Mouse (Mus musculus): ENCODE data around the gene Zdhhc5. TPM values are rescaled to one million over a fixed set of nuclear protein-coding genes. Genes with fewer than 3 reads are reported as not detected.

The Zdhhc5 gene
- polyA plus RNA-seq, 1 experiment = 234 TPM

GRCm38 (mm10) chr2:84638428-84639220 lies 76.4 kb downstream of the Zdhhc5 start:
- Histone ChIP-seq H3K4me3 (ENCODE audit: control insufficient read depth, low read depth, low read length) (no peak overlapping the region), H3K27me3 (ENCODE audit: control insufficient read depth, insufficient read depth, low read length) (no peaks in the 10 kb centered on the region), H3K27ac (ENCODE audit: control insufficient read depth, insufficient read depth, low read depth, low read length) (no peak overlapping the region), H3K4me1 (ENCODE audit: control insufficient read depth, insufficient read depth, low read length) (peaks cover 2% of the 10 kb centered on the region; the same call in 1 of the 2 replicates), H3K36me3 (ENCODE audit: control insufficient read depth, insufficient read depth, low read length) (no peaks in the 10 kb centered on the region; the same call in 1 of the 2 replicates)
- TF ChIP-seq CTCF (IDR thresholded peaks at IDR 0.05; ENCODE audit: control insufficient read depth, insufficient read depth, insufficient replicate concordance, low read depth, low read length) = no peak
- no peak for TF ChIP-seq POLR2A (IDR thresholded peaks at IDR 0.05; ENCODE audit: control insufficient read depth, low read depth, low read length)

Other genes with a start within 250 kb of the Zdhhc5 start
- gene Tfpi, start 238.4 kb downstream of the Zdhhc5 start, polyA plus RNA-seq (2012; rRNA removed) = 1.2 and 1.5 TPM in 2 replicates
- gene Ctnnd1, start 64.4 kb downstream of the Zdhhc5 start, polyA plus RNA-seq (2012; rRNA removed) = 19.9 and 24.3 TPM in 2 replicates
- gene Btbd18, start 56.1 kb downstream of the Zdhhc5 start, polyA plus RNA-seq (2012; rRNA removed) = 4.1 and 4.2 TPM in 2 replicates
- gene Selenoh, start 44.4 kb downstream of the Zdhhc5 start, polyA plus RNA-seq (2012; rRNA removed) = 13.5 and 16.3 TPM in 2 replicates
- gene Gm28635, start 37.1 kb downstream of the Zdhhc5 start, polyA plus RNA-seq (2012; rRNA removed) = not detected in 2 replicates
- gene Med19, start 36.8 kb downstream of the Zdhhc5 start, polyA plus RNA-seq (2012; rRNA removed) = 11.8 and 14.3 TPM in 2 replicates
- gene Tmx2, start 36.0 kb downstream of the Zdhhc5 start, polyA plus RNA-seq (2012; rRNA removed) = 86.0 and 89.0 TPM in 2 replicates
- gene Clp1, start 12.2 kb upstream of the Zdhhc5 start, polyA plus RNA-seq (2012; rRNA removed) = 27.6 and 32.8 TPM in 2 replicates
- gene Ypel4, start 18.9 kb upstream of the Zdhhc5 start, polyA plus RNA-seq (2012; rRNA removed) = 13.6 and 14.8 TPM in 2 replicates
- 0.21 and 0.26 TPM in 2 replicates for gene Gm19426, start 28.5 kb upstream of the Zdhhc5 start, polyA plus RNA-seq (2012; rRNA removed)
- 40.5 and 53.4 TPM in 2 replicates for gene Serping1, start 60.3 kb upstream of the Zdhhc5 start, polyA plus RNA-seq (2012; rRNA removed)
- gene Ube2l6, start 83.6 kb upstream of the Zdhhc5 start, polyA plus RNA-seq (2012; rRNA removed) = 2.2 and 2.3 TPM in 2 replicates
- 3.0 and 3.4 TPM in 2 replicates for gene Smtnl1, start 107.5 kb upstream of the Zdhhc5 start, polyA plus RNA-seq (2012; rRNA removed)
- gene Timm10, start 111.8 kb upstream of the Zdhhc5 start, polyA plus RNA-seq (2012; rRNA removed) = 23.3 and 28.5 TPM in 2 replicates
- 0.63 and 1.00 TPM in 2 replicates for gene Slc43a1, start 123.7 kb upstream of the Zdhhc5 start, polyA plus RNA-seq (2012; rRNA removed)
- gene Rtn4rl2, start 171.5 kb upstream of the Zdhhc5 start, polyA plus RNA-seq (2012; rRNA removed) = 2.4 and 2.7 TPM in 2 replicates
- gene Slc43a3, start 221.4 kb upstream of the Zdhhc5 start, polyA plus RNA-seq (2012; rRNA removed) = 4.6 and 4.8 TPM in 2 replicates

Measured in testis, adult 2 months (tissue).